Mouse (Mus musculus) adrenal gland, adult 2 months (tissue): Measurements from ENCODE around the gene Dtx2. TPM values are rescaled to one million over a fixed set of nuclear protein-coding genes. Genes with fewer than 3 reads are reported as not detected.

Experiments
- DNase-seq: peaks from one replicate; pipeline ENCODE4 v3.0.0; 2021
- polyA plus RNA-seq: library from polyadenylated mRNA; depleted of rRNA; stranded (reverse); fragments of >200 nt; gene quantifications from 2 replicates; pipeline ENCODE4 v1.2.3, GENCODE M21; 2012
- total RNA-seq, 2 experiments: library from RNA; stranded (reverse); gene quantifications; 2 replicates each; pipeline ENCODE4 v1.2.3; 2021

Dtx2 gene
- total and polyA plus RNA-seq, 3 experiments: 13.6 to 30.1 (median 19.0) TPM

- DNase-seq: no peak
Measured at GRCm38 (mm10) chr5:135974365-135974764, 20.2 kb upstream of the Dtx2 start, which contains the start of gene Ssc4d. Gene Ssc4d, minus strand, starts transcription at chr5:135974531.

- DNase-seq: peak; percentile 69
Measured at GRCm38 (mm10) chr5:135975893-135976668, 18.5 kb upstream of the Dtx2 start.

- DNase-seq: no peak
Measured at GRCm38 (mm10) chr5:135979381-135979780, 15.2 kb upstream of the Dtx2 start.

GRCm38 (mm10) chr5:135979904-135980303 lies 14.7 kb upstream of the Dtx2 start, which contains the start of gene Zp3:
Gene Zp3, plus strand, starts transcription at chr5:135980099.
- DNase-seq: no peak

GRCm38 (mm10) chr5:135982398-135982797 lies 12.2 kb upstream of the Dtx2 start:
- DNase-seq: peak; percentile 67

GRCm38 (mm10) chr5:135984546-135985044 lies 10.0 kb upstream of the Dtx2 start:
- no peak for DNase-seq

GRCm38 (mm10) chr5:135987248-135987647 lies 7.4 kb upstream of the Dtx2 start:
- DNase-seq: no peak

- DNase-seq: no peak
Measured at GRCm38 (mm10) chr5:135990601-135991000, 4.0 kb upstream of the Dtx2 start.

GRCm38 (mm10) chr5:135993381-135993965 lies 1.1 kb upstream of the Dtx2 start:
- no peak for DNase-seq

- DNase-seq: no peak
Measured at GRCm38 (mm10) chr5:135994335-135994724, 270 bp upstream of the Dtx2 start.

GRCm38 (mm10) chr5:135996162-135996561 lies 1.6 kb downstream of the Dtx2 start:
- peak; percentile 49 for DNase-seq

GRCm38 (mm10) chr5:136001222-136001621 lies 6.6 kb downstream of the Dtx2 start:
- DNase-seq: no peak

GRCm38 (mm10) chr5:136002325-136002724 lies 7.7 kb downstream of the Dtx2 start:
- no peak for DNase-seq

GRCm38 (mm10) chr5:136002751-136003151 lies 8.2 kb downstream of the Dtx2 start:
- DNase-seq: no peak

- no peak for DNase-seq
Measured at GRCm38 (mm10) chr5:136004537-136004936, 9.9 kb downstream of the Dtx2 start.

GRCm38 (mm10) chr5:136007745-136008144 lies 13.1 kb downstream of the Dtx2 start:
- peak; percentile 41 for DNase-seq

- peak; percentile 44 for DNase-seq
Measured at GRCm38 (mm10) chr5:136014877-136015276, 20.3 kb downstream of the Dtx2 start.

- no peak for DNase-seq
Measured at GRCm38 (mm10) chr5:136015586-136015985, 21.0 kb downstream of the Dtx2 start.

- peak; percentile 74 for DNase-seq
Measured at GRCm38 (mm10) chr5:136016014-136016876, 21.6 kb downstream of the Dtx2 start.

- DNase-seq: no peak
Measured at GRCm38 (mm10) chr5:136017262-136017661, 22.7 kb downstream of the Dtx2 start.

GRCm38 (mm10) chr5:136018726-136019125 lies 24.1 kb downstream of the Dtx2 start:
- DNase-seq: no peak

GRCm38 (mm10) chr5:136019907-136020306 lies 25.3 kb downstream of the Dtx2 start:
- peak; percentile 21 for DNase-seq
